Mouse (Mus musculus) 416B (cell line): ENCODE data around the gene Pcbp3.
A peak's percentile ranks its signal among the peaks of the same experiment; 100 is the strongest.

Experiments used
- DNase-seq: peaks from one replicate; pipeline ENCODE4 v3.0.0; 2011; ENCODE audit warnings: low read depth

Gene Pcbp3

GRCm38 (mm10) chr10:76924441-76924840 lies 37.2 kb downstream of the Pcbp3 start:
- no peak for DNase-seq

GRCm38 (mm10) chr10:76918086-76918485 lies 43.6 kb downstream of the Pcbp3 start:
- no peak for DNase-seq

- no peak for DNase-seq
These were observed 55.3 kb downstream of the Pcbp3 start for GRCm38 (mm10) chr10:76906434-76906833.

DNA sequence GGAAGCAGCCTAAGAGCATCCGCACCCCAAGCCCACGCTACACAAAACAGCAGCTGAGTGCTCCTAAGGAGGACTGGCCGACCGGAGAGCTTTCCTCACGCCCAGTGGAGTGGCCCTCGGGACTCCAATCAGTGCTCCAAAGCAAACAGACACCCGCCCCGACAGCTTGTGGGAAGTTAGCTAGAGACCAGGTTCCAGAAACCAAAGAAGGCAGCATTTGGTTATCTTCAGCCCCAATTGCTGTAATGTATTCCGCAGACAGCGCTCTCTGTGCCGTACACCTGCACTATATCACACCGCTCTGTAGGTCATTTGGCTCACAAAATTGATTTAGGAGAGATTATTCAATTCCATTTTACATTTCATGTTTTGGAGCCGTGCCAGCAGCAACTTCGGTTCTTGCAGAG lies 55.7 kb downstream of the Pcbp3 start:
- DNase-seq, result no peak

GRCm38 (mm10) chr10:76903694-76904093 lies 58.0 kb downstream of the Pcbp3 start:
- DNase-seq, result no peak

GRCm38 (mm10) chr10:76903099-76903498 lies 58.6 kb downstream of the Pcbp3 start:
- peak; percentile 79 for DNase-seq

DNA sequence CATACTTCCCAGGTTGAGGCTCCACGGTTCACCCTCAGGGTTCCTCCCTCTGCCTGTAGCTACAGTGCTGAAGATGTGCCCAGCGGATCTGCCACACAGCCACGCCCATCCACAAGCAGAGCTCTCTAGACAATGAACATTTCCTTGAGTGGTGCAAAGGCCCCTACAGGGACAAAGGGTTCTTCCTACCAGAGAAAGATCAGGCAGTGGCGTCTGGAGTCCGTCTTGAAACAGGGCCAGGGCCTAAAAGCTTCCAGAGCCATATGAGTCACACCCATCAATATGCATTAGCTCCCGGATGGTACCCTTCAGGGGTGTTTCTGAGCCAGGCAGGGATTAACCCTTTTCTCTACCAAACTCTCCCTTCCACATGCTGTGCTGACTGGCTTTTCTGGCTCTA lies 59.1 kb downstream of the Pcbp3 start:
- no peak for DNase-seq

DNA sequence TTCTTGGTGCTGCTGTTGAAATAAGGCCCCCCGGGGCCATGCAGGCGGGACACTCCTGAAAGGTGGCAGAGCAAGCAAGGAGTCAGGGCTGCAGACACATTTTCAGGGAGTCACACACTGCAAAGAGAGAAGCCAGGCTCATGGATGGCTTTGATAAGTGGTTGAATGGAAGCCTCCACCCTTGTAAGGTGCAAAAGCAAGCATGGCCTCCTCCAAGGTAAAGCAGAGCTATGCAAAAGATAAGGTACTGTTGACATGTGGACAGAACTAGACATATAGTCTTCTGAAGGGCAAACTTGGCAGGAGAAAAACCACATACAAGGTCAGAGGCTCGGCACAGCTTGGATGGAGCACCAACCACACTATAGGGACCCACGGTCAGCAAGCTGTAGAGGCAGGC lies 63.3 kb downstream of the Pcbp3 start:
- DNase-seq, result no peak

GRCm38 (mm10) chr10:76891456-76891855 lies 70.2 kb downstream of the Pcbp3 start:
- no peak for DNase-seq

DNA sequence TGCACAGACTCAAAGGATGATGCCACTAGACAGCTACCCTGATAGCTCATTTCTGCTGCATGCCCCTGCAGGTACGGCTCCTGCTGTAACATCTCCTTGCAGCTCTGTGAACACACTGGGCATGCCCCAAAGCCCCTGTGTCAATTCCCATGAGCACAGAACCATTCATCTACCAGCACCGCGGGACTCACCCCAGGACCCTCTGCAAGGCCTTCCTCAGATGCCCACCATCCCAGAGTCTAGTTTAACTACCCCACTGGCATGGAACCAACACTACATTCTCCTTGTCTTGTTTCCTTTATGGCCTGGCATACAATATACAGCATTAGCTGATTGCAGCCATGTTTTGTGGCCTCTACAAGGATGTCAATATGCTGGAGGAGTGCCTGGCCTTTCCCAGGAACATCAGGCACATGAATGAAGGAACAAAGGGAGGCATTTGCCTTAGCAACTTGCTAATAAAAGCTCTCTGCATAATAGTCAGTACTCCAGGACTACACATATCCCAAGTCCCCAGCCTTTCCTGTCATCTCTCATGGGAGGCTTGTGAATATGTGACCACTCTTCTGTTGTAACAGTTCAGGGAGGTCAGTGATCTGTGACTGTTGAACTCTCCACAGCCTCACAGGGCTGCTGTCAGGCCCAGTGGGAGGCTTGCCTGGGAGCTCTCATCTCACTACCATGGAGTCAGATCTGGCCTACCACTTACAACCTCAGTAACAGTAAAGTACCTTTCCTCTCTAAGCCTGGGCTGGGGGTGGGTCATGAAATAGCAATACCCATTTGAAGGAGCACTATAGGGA lies 78.0 kb downstream of the Pcbp3 start:
- no peak for DNase-seq

DNA sequence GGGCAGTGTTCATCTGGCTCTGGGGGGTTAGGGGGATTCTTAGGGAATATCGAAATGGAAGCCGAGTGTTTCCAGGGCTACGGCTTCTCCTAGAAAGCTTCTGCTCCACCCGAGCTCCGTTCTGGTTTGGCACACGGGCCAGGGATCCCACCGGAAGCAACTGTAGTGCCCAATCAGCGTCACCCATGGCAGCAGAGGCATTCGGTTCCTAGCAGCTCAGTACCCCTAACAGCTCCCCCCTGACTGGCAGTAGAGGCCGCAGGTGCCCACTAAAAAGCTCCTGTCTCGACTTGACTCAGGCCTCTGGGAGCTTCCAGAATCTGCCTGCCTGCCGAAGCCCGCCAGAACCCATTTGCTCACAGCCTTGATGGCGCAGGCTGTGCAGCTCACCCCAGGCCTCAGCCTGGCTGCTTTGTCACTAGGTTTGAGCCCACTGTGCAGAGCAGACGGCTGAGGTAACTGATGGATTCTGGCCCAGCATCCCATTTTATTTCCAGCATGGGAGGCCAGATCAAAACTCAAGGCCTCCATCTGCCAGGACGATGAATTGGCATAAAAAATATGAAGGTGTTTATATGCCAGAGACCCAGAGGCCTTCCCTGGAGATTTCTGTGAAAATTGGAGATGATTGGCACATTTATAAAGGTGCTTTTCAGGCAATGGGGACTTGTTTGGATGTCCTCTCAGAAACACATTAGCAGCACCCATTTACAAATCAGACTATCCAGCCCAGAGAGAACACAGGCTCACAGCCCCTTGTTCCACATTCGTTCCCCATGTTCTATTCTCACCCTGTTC lies 78.8 kb downstream of the Pcbp3 start:
- no peak for DNase-seq

GRCm38 (mm10) chr10:76881900-76882299 lies 79.8 kb downstream of the Pcbp3 start:
- DNase-seq, result no peak

DNA sequence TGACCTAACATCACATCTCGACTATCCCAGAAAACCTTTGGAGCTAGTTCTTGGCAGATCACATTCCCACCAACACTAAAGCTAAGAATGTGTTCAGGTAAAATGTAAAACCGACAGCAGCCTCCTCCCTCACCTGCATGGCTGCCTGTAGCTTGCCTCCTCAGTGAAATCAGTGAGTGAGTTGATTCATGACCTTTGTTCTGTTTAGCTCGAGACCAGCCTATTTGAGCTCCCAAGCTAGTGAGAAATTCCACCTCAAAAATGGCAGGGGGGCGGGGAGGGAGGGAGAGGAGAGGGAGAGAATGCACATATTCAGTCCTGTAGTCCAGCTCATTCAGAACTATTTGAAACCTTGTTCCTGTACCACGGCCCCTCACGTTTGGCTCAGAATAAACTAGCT lies 86.4 kb downstream of the Pcbp3 start:
- DNase-seq, result no peak

DNA sequence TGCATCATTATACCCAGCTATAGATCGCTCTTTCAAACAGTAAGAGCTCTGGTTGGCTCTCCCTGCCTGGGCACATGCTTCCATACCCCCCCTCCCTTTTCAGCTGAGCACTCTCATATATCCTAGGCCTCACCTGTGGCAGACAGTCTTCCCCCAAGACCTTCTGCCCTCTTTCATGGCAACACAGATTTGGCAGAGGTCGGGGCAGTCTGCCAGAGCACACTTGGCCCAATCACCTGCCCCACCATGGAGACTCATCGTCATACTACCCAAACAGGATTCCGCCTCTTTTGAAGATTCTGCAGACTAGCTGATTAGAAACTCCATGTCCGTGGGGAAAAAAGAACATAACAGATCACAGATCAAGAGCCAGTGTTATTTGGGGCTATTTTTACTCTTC lies 86.8 kb downstream of the Pcbp3 start:
- no peak for DNase-seq

DNA sequence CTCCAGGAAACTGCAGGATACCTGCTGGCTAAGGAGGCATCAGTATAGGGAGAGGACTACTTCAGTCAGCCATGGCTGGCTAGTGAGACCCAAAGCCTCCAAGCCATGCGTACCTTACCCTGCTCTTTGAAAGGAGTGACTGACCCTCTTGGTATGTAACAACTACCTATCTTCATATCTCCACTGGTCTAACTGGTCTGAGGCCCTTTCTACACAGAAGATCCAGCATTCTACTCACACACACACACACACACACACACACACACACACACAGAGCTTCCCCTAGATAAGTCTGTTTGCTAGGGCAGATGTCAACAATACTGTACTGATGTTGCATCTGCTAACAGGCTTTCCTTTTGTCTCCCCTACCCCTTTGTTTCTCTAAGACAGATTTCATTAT lies 87.3 kb downstream of the Pcbp3 start:
- no peak for DNase-seq

- peak; percentile 13 for DNase-seq
These were observed 87.7 kb downstream of the Pcbp3 start for GRCm38 (mm10) chr10:76873948-76874347.

GRCm38 (mm10) chr10:76872736-76873135 lies 89.0 kb downstream of the Pcbp3 start:
- no peak for DNase-seq

DNA sequence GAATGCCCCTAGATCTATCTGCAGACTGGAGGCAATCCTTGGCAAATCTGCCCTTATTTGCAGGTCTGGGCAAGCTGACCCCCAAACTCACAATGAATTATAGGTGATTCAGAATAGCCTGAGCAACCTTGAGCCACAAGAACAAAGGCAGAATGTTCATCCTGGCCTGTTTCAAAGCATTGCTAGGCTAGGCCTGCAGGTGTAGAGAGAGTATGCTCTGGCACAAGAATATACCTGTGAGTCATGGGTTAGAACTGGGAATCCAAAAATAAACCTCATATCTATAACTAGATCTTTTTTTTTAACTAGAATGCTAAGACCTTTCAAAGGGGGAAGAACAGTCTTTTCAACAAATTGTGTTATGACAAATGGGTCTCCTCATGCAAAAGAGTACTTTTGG lies 95.8 kb downstream of the Pcbp3 start:
- DNase-seq, result no peak

- no peak for DNase-seq
These were observed 100.7 kb downstream of the Pcbp3 start for GRCm38 (mm10) chr10:76860998-76861397.

GRCm38 (mm10) chr10:76859355-76860127 lies 102.1 kb downstream of the Pcbp3 start:
- no peak for DNase-seq

- DNase-seq, result no peak
These were observed 103.8 kb downstream of the Pcbp3 start for GRCm38 (mm10) chr10:76857879-76858278.

DNA sequence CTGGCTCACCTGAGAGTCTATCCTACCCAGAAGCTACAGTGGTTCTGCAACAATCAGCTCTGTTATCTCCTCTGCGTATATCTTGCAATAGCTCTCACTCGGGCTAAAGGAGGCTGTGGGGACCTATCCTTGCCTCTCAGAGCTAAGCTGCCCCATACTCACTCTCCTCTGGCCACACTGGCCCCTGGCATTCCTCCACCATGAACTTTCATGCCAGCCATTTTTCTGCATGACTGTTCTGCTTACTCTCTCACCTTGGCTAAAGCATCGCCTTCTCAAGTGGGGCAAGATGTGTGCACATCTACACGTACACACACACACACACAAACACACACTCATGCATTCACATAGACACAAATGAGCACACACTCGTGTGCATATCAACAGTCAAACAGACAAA lies 115.2 kb downstream of the Pcbp3 start:
- DNase-seq, result no peak

DNA sequence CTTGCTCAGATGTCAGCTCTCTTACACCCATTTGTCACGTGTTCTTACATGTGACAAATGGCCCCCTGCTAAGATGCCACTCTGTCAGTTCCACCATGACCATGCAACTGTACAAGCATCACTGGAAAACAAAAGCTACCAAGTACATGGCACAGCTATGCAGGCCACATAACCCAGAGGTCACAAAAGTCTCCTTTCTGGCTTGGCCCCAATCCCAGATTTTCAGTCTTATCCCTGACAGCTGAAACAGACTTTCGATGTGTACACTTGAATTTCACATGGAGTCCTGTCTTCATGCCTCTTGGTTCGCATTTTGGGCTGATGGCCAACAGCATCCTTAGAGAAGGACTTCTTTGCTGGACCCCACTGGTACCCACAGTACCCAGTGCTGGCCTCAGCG lies 116.8 kb downstream of the Pcbp3 start:
- no peak for DNase-seq
